Mouse (Mus musculus): ENCODE data around the gene P4hb. TPM values are rescaled to one million over a fixed set of nuclear protein-coding genes. Genes with fewer than 3 reads are reported as not detected.
A peak's percentile ranks its signal among the peaks of the same experiment; 100 is the strongest.

Gene P4hb
- polyA plus RNA-seq, 1 experiment: 519 TPM

GRCm38 (mm10) chr11:120522581-120522980 is 50.5 kb downstream of the P4hb start:
- H3K79me2 ChIP-seq (ENCODE audit: control insufficient read depth, insufficient read depth): no peaks in the 10 kb centered on the region
- H3K27me3 ChIP-seq (ENCODE audit: control insufficient read depth, insufficient read depth, insufficient read length): peaks cover 3% of the 10 kb centered on the region
- TF ChIP-seq FOSL1 (IDR thresholded peaks at IDR 0.05; ENCODE audit: insufficient read depth, low read length, poor library complexity, severe bottlenecking) (no peak), MYOG (IDR thresholded peaks at IDR 0.05; ENCODE audit: control insufficient read depth, extremely low read depth, insufficient read length) (no peak), CEBPB (IDR thresholded peaks at IDR 0.05; ENCODE audit: low read depth) (no peak), MAX (IDR thresholded peaks at IDR 0.05) (no peak), MYOD1 (IDR thresholded peaks at IDR 0.05; ENCODE audit: control insufficient read depth, insufficient read length, low read depth) (no peak), USF1 (IDR thresholded peaks at IDR 0.05; ENCODE audit: low read depth) (no peak), CTCF (IDR thresholded peaks at IDR 0.05; ENCODE audit: control insufficient read depth, insufficient read depth, insufficient read length) (no peak)
- no peak overlapping the region for H3K4me3 ChIP-seq (ENCODE audit: insufficient read depth, poor library complexity, severe bottlenecking)
- H3K79me3 ChIP-seq (ENCODE audit: low read depth): no peaks in the 10 kb centered on the region
- no peaks in the 10 kb centered on the region for H3K36me3 ChIP-seq (ENCODE audit: control insufficient read depth, insufficient read depth)
- no peak overlapping the region for H3ac ChIP-seq (ENCODE audit: control insufficient read depth, insufficient read length, low read depth)

- H3K4me3 ChIP-seq (ENCODE audit: insufficient read depth, poor library complexity, severe bottlenecking): no peak overlapping the region
- no peaks in the 10 kb centered on the region for H3K27me3 ChIP-seq (ENCODE audit: control insufficient read depth, insufficient read depth, insufficient read length)
- no peaks in the 10 kb centered on the region for H3K79me3 ChIP-seq (ENCODE audit: low read depth)
- H3ac ChIP-seq (ENCODE audit: control insufficient read depth, insufficient read length, low read depth): no peak overlapping the region
- no peaks in the 10 kb centered on the region for H3K79me2 ChIP-seq (ENCODE audit: control insufficient read depth, insufficient read depth)
- no peaks in the 10 kb centered on the region for H3K36me3 ChIP-seq (ENCODE audit: control insufficient read depth, insufficient read depth)
- TF ChIP-seq FOSL1 (IDR thresholded peaks at IDR 0.05; ENCODE audit: insufficient read depth, low read length, poor library complexity, severe bottlenecking) (no peak), MYOD1 (IDR thresholded peaks at IDR 0.05; ENCODE audit: control insufficient read depth, insufficient read length, low read depth) (no peak), MAX (IDR thresholded peaks at IDR 0.05) (no peak), CEBPB (IDR thresholded peaks at IDR 0.05; ENCODE audit: low read depth) (no peak), MYOG (IDR thresholded peaks at IDR 0.05; ENCODE audit: control insufficient read depth, extremely low read depth, insufficient read length) (no peak), USF1 (IDR thresholded peaks at IDR 0.05; ENCODE audit: low read depth) (no peak), CTCF (IDR thresholded peaks at IDR 0.05; ENCODE audit: control insufficient read depth, insufficient read depth, insufficient read length) (no peak)
These were observed 52.0 kb downstream of the P4hb start for GRCm38 (mm10) chr11:120520967-120521540.

- TF ChIP-seq MYOG (IDR thresholded peaks at IDR 0.05; ENCODE audit: control insufficient read depth, extremely low read depth, insufficient read length): no peak
- no peak for TF ChIP-seq CTCF (IDR thresholded peaks at IDR 0.05; ENCODE audit: control insufficient read depth, insufficient read depth, insufficient read length)
- TF ChIP-seq FOSL1 (IDR thresholded peaks at IDR 0.05; ENCODE audit: insufficient read depth, low read length, poor library complexity, severe bottlenecking): no peak
- TF ChIP-seq USF1 (IDR thresholded peaks at IDR 0.05; ENCODE audit: low read depth): no peak
- H3K4me3 ChIP-seq (ENCODE audit: insufficient read depth, poor library complexity, severe bottlenecking): no peak overlapping the region
- H3K36me3 ChIP-seq (ENCODE audit: control insufficient read depth, insufficient read depth): no peaks in the 10 kb centered on the region
- H3K79me2 ChIP-seq (ENCODE audit: control insufficient read depth, insufficient read depth): no peaks in the 10 kb centered on the region
- no peaks in the 10 kb centered on the region for H3K79me3 ChIP-seq (ENCODE audit: low read depth)
- no peak overlapping the region for H3ac ChIP-seq (ENCODE audit: control insufficient read depth, insufficient read length, low read depth)
- no peaks in the 10 kb centered on the region for H3K27me3 ChIP-seq (ENCODE audit: control insufficient read depth, insufficient read depth, insufficient read length)
These were observed 52.6 kb downstream of the P4hb start for GRCm38 (mm10) chr11:120520498-120520897.

GRCm38 (mm10) chr11:120519738-120520137 is 53.3 kb downstream of the P4hb start:
- Histone ChIP-seq H3K79me3 (ENCODE audit: low read depth) (no peaks in the 10 kb centered on the region), H3K27me3 (ENCODE audit: control insufficient read depth, insufficient read depth, insufficient read length) (no peaks in the 10 kb centered on the region), H3K36me3 (ENCODE audit: control insufficient read depth, insufficient read depth) (no peaks in the 10 kb centered on the region), H3K4me3 (ENCODE audit: insufficient read depth, poor library complexity, severe bottlenecking) (no peak overlapping the region), H3K79me2 (ENCODE audit: control insufficient read depth, insufficient read depth) (no peaks in the 10 kb centered on the region), H3ac (ENCODE audit: control insufficient read depth, insufficient read length, low read depth) (no peak overlapping the region)
- TF ChIP-seq MYOD1 (IDR thresholded peaks at IDR 0.05; ENCODE audit: control insufficient read depth, insufficient read length, low read depth) (no peak), MYOG (IDR thresholded peaks at IDR 0.05; ENCODE audit: control insufficient read depth, extremely low read depth, insufficient read length) (no peak), CEBPB (IDR thresholded peaks at IDR 0.05; ENCODE audit: low read depth) (no peak), CTCF (IDR thresholded peaks at IDR 0.05; ENCODE audit: control insufficient read depth, insufficient read depth, insufficient read length) (no peak), FOSL1 (IDR thresholded peaks at IDR 0.05; ENCODE audit: insufficient read depth, low read length, poor library complexity, severe bottlenecking) (no peak)

GRCm38 (mm10) chr11:120518558-120518957 is 54.5 kb downstream of the P4hb start:
- H3K79me2 ChIP-seq (ENCODE audit: control insufficient read depth, insufficient read depth): no peaks in the 10 kb centered on the region
- no peak for TF ChIP-seq FOSL1 (IDR thresholded peaks at IDR 0.05; ENCODE audit: insufficient read depth, low read length, poor library complexity, severe bottlenecking)
- H3ac ChIP-seq (ENCODE audit: control insufficient read depth, insufficient read length, low read depth): no peak overlapping the region
- no peaks in the 10 kb centered on the region for H3K27me3 ChIP-seq (ENCODE audit: control insufficient read depth, insufficient read depth, insufficient read length)
- no peaks in the 10 kb centered on the region for H3K79me3 ChIP-seq (ENCODE audit: low read depth)
- H3K36me3 ChIP-seq (ENCODE audit: control insufficient read depth, insufficient read depth): no peaks in the 10 kb centered on the region
- H3K4me3 ChIP-seq (ENCODE audit: insufficient read depth, poor library complexity, severe bottlenecking): no peak overlapping the region

GRCm38 (mm10) chr11:120518027-120518426 is 55.0 kb downstream of the P4hb start:
- no peaks in the 10 kb centered on the region for H3K27me3 ChIP-seq (ENCODE audit: control insufficient read depth, insufficient read depth, insufficient read length)
- no peak for TF ChIP-seq MYOG (IDR thresholded peaks at IDR 0.05; ENCODE audit: control insufficient read depth, extremely low read depth, insufficient read length)
- no peak for TF ChIP-seq CTCF (IDR thresholded peaks at IDR 0.05; ENCODE audit: control insufficient read depth, insufficient read depth, insufficient read length)
- peak; percentile 59 for TF ChIP-seq CEBPB (IDR thresholded peaks at IDR 0.05; ENCODE audit: low read depth)
- H3K4me3 ChIP-seq (ENCODE audit: insufficient read depth, poor library complexity, severe bottlenecking): no peak overlapping the region
- no peaks in the 10 kb centered on the region for H3K79me3 ChIP-seq (ENCODE audit: low read depth)
- H3ac ChIP-seq (ENCODE audit: control insufficient read depth, insufficient read length, low read depth): no peak overlapping the region
- H3K79me2 ChIP-seq (ENCODE audit: control insufficient read depth, insufficient read depth): no peaks in the 10 kb centered on the region
- H3K36me3 ChIP-seq (ENCODE audit: control insufficient read depth, insufficient read depth): no peaks in the 10 kb centered on the region

All from C2C12 (cell line).